Mouse (Mus musculus) lung, postnatal 0 days (tissue): ENCODE measurements around the gene Gnb4. TPM values are rescaled to one million over a fixed set of nuclear protein-coding genes. Genes with fewer than 3 reads are reported as not detected.

Experiments used
- ATAC-seq: fragments of 200-750 bp; cut with Nextera tagmentation; 2 replicates; pipeline ENCODE4 v1.8.0; 2017; ENCODE audit warnings: moderate library complexity
- DNase-seq: peaks from one replicate; pipeline ENCODE4 v3.0.0-alpha.2; 2016; ENCODE audit warnings: low spot score
- H3K27ac ChIP-seq: fragments of 300-500 bp; sonication (generic); 2 replicates; pipeline ENCODE4 v1.5.1; 2014; ENCODE audit warnings: antibody characterized with exemption, mild to moderate bottlenecking, low read length, mixed read lengths
- H3K27me3 ChIP-seq: fragments of 300-500 bp; sonication (generic); replicated peaks from 2 replicates; pipeline ENCODE4 v1.6.1; 2014; ENCODE audit warnings: low read length, mixed read lengths; ENCODE audit not compliant: insufficient read depth
- H3K36me3 ChIP-seq: fragments of 300-500 bp; sonication (generic); 2 replicates; pipeline ENCODE4 v1.6.1; 2014; ENCODE audit warnings: low read length, mixed read lengths; ENCODE audit not compliant: insufficient read depth
- H3K4me1 ChIP-seq: fragments of 300-500 bp; sonication (generic); 2 replicates; pipeline ENCODE4 v1.6.1; 2014; ENCODE audit warnings: antibody characterized with exemption, low read depth, low read length, mixed read lengths; ENCODE audit not compliant: insufficient read depth
- H3K4me2 ChIP-seq: fragments of 300-500 bp; sonication (generic); replicated peaks from 2 replicates; pipeline ENCODE4 v1.6.1; 2014; ENCODE audit warnings: low read depth, mild to moderate bottlenecking, low read length, moderate library complexity, mixed read lengths
- H3K4me3 ChIP-seq: fragments of 300-500 bp; sonication (generic); 2 replicates; pipeline ENCODE4 v1.5.1; 2014; ENCODE audit warnings: low read depth, low read length
- H3K9ac ChIP-seq: fragments of 300-500 bp; sonication (generic); replicated peaks from 2 replicates; pipeline ENCODE4 v1.6.1; 2014; ENCODE audit warnings: low read depth, mild to moderate bottlenecking
- H3K9me3 ChIP-seq: fragments of 300-500 bp; sonication (generic); 2 replicates; pipeline ENCODE4 v1.6.1; 2016; ENCODE audit warnings: low read length, mixed read lengths
- CTCF ChIP-seq: IDR thresholded peaks from 2 replicates; pipeline ENCODE4 v1.5.1; 2016; ENCODE audit warnings: antibody characterized with exemption, mild to moderate bottlenecking
- EP300 ChIP-seq: IDR thresholded peaks from 2 replicates; pipeline ENCODE4 v1.6.1; 2016; ENCODE audit warnings: antibody characterized with exemption, mild to moderate bottlenecking, control low read depth
- whole genome bisulfite sequencing: fragments of 180-500 bp; shearing (Covaris S2); extraction: QIAGEN DNeasy Blood & Tissue Kit; methylation state at CpG from one replicate; pipeline ENCODE4 v1.1.7; 2014; 5-methylcytosine and 5-hydroxymethylcytosine counted together
- polyA plus RNA-seq: library from polyadenylated mRNA; unstranded; fragments of >200 nt; fragmentation: Nextera tagmentation; extraction: Ambion mirVana; gene quantifications from 2 replicates; pipeline ENCODE4 v1.2.1, GENCODE M21; 2015

Gnb4 gene
- polyA plus RNA-seq, 1 experiment from 2014 or later: 109 TPM

- H3K9me3 ChIP-seq: no peaks in the 10 kb centered on the region
- H3K4me3 ChIP-seq: no peak overlapping the region
- DNase-seq: no peak
- 97% methylated on average over 4 of the region's 4 CpGs for WGBS
- no peak overlapping the region for H3K4me2 ChIP-seq
- no peaks in the 10 kb centered on the region; the same call in 1 of the 2 replicates for H3K4me1 ChIP-seq
- no peaks in the 10 kb centered on the region for H3K27me3 ChIP-seq
- TF ChIP-seq CTCF (no peak), EP300 (no peak)
- H3K27ac ChIP-seq: no peak overlapping the region
- ATAC-seq: no peak
- no peaks in the 10 kb centered on the region for H3K36me3 ChIP-seq
- H3K9ac ChIP-seq: no peak overlapping the region
These were observed 7.2 kb downstream of the Gnb4 start for GRCm38 (mm10) chr3:32609233-32609632.

DNA sequence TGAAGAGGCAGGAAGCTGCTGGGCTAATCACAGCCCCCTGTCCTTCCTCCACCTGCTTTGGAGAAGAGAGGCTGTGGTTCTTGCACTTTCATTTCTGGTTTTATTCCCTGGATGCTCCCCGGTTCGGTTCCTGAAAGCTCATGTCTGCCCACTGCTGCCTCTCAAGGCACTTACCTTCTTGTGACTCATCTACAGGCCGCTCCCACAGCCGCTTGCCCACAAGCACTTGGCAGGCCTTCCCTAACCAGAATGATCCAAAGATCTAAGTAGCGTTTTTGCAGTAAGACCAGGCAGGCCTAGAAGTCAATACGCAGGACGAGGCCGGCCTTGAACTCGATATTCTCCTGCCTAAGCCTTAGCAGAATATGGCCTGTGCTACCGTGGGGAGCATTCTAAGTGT lies 15.3 kb downstream of the Gnb4 start:
- Histone ChIP-seq H3K27me3 (no peaks in the 10 kb centered on the region), H3K36me3 (no peaks in the 10 kb centered on the region), H3K9ac (no peak overlapping the region), H3K4me3 (no peak overlapping the region), H3K4me2 (no peak overlapping the region), H3K27ac (no peak overlapping the region), H3K9me3 (no peaks in the 10 kb centered on the region), H3K4me1 (no peaks in the 10 kb centered on the region)
- WGBS: 83% methylated on average over 10 of the region's 10 CpGs
- peak; percentile 32 for DNase-seq
- no peak for ATAC-seq
- TF ChIP-seq EP300 (no peak), CTCF (no peak)

DNA sequence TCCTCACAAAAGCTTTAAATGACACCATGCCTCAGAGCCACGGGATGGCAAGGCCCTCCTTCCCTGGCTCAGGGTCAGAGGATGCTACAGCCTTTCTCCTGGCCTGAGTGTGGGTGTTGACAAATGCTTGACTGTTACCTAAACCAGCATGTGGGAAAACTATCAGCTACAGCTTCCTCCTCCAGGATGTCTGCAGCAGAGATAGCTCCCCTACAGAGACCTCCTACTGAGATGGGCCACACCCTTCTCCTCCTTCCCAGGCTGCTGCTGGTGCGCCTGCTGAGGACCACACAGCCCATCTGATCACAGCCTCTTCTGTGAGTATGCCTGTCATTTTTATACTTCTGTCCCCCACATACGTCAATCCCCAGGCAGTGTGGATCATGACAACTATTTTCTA lies 17.1 kb downstream of the Gnb4 start:
- Histone ChIP-seq H3K9ac (no peak overlapping the region), H3K36me3 (no peaks in the 10 kb centered on the region), H3K27ac (no peak overlapping the region), H3K9me3 (no peaks in the 10 kb centered on the region), H3K4me1 (no peaks in the 10 kb centered on the region), H3K4me2 (no peak overlapping the region), H3K27me3 (no peaks in the 10 kb centered on the region), H3K4me3 (no peak overlapping the region)
- 56% methylated on average over 3 of the region's 3 CpGs for WGBS
- DNase-seq: no peak
- TF ChIP-seq EP300 (no peak), CTCF (no peak)
- no peak for ATAC-seq

GRCm38 (mm10) chr3:32595080-32595479 lies 21.3 kb downstream of the Gnb4 start:
- Histone ChIP-seq H3K4me3 (no peak overlapping the region), H3K4me2 (no peak overlapping the region), H3K36me3 (no peaks in the 10 kb centered on the region), H3K4me1 (no peaks in the 10 kb centered on the region), H3K9ac (no peak overlapping the region), H3K27me3 (no peaks in the 10 kb centered on the region), H3K27ac (no peak overlapping the region), H3K9me3 (no peaks in the 10 kb centered on the region)
- 71% methylated on average over 4 of the region's 4 CpGs for WGBS
- TF ChIP-seq CTCF (no peak), EP300 (no peak)
- DNase-seq (no peak), ATAC-seq (no peak)

GRCm38 (mm10) chr3:32586274-32586673 lies 30.1 kb downstream of the Gnb4 start:
- peaks cover 37% of the 10 kb centered on the region for H3K36me3 ChIP-seq
- 92% methylated on average over 3 of the region's 3 CpGs for WGBS
- no peak overlapping the region for H3K9ac ChIP-seq
- ATAC-seq: no peak
- no peaks in the 10 kb centered on the region for H3K9me3 ChIP-seq
- H3K4me3 ChIP-seq: no peak overlapping the region
- H3K4me2 ChIP-seq: no peak overlapping the region
- no peak overlapping the region for H3K27ac ChIP-seq
- no peaks in the 10 kb centered on the region for H3K4me1 ChIP-seq
- H3K27me3 ChIP-seq: no peaks in the 10 kb centered on the region
- DNase-seq: no peak
- TF ChIP-seq EP300 (no peak), CTCF (0 out of 2 replicates have a peak, but pooled peaks have one; percentile 22)

DNA sequence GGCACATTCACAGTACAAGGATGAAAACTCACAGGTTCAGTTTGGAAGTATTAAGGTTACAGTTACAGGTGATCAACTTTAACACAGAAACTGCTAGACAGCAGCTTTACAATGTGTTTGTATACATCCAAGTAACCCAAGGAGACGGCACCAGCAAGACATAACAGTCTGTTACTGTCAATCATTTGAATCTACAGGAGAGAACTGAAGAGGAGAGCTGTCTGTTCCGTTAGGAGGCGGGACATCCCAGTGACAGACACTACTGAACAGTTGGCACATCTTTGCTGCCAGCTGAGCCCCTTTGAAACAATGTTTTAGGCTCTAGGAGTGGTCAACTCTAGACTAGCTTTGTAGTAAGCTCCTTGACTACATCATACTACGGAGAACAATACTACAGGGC lies 32.9 kb downstream of the Gnb4 start:
- WGBS: 86% methylated on average over 4 of the region's 4 CpGs
- TF ChIP-seq CTCF: no peak
- no peak for TF ChIP-seq EP300

GRCm38 (mm10) chr3:32581911-32582310 lies 34.5 kb downstream of the Gnb4 start:
- ATAC-seq (no peak), DNase-seq (no peak)
- no peaks in the 10 kb centered on the region for H3K9me3 ChIP-seq
- 87% methylated on average over 3 of the region's 3 CpGs for WGBS
- no peak overlapping the region for H3K4me2 ChIP-seq
- no peak overlapping the region for H3K27ac ChIP-seq
- no peaks in the 10 kb centered on the region for H3K4me1 ChIP-seq
- H3K9ac ChIP-seq: no peak overlapping the region
- no peaks in the 10 kb centered on the region for H3K27me3 ChIP-seq
- no peak overlapping the region for H3K4me3 ChIP-seq
- peaks cover 27% of the 10 kb centered on the region for H3K36me3 ChIP-seq
- TF ChIP-seq EP300 (no peak), CTCF (no peak)

More for the DNA sequence above, 32.9 kb downstream of the Gnb4 start:
- H3K9ac ChIP-seq: no peak overlapping the region
- DNase-seq (no peak), ATAC-seq (no peak)
- H3K4me1 ChIP-seq: no peaks in the 10 kb centered on the region
- H3K36me3 ChIP-seq: peaks cover 36% of the 10 kb centered on the region
- no peak overlapping the region for H3K4me2 ChIP-seq
- no peak overlapping the region for H3K27ac ChIP-seq
- no peaks in the 10 kb centered on the region for H3K9me3 ChIP-seq
- no peaks in the 10 kb centered on the region for H3K27me3 ChIP-seq
- no peak overlapping the region for H3K4me3 ChIP-seq
